Mouse (Mus musculus) frontal cortex, adult (tissue): Measurements from ENCODE around the gene Tmprss11f.
"Not testable (repeated sequence)": the region's sequence is repeated elsewhere in the genome, so short reads cannot be mapped to it uniquely, and the experiment has no call there.

Experiments used
- ATAC-seq: cut with Nextera tagmentation; 2 replicates; pipeline ENCODE4 v1.9.2; 2017; ENCODE audit warnings: mild to moderate bottlenecking, moderate library complexity, mixed read lengths; ENCODE audit not compliant: low TSS enrichment

Gene Tmprss11f

GRCm38 (mm10) chr5:86632324-86632723 is at the start of gene Tmprss11f:
TSS of gene Tmprss11f (minus strand) at chr5:86632424.
- no peak for ATAC-seq

GRCm38 (mm10) chr5:86676262-86676661 is 44.0 kb upstream of the Tmprss11f start, which contains the start of gene Tmprss11b:
TSS of gene Tmprss11b (minus strand) at chr5:86676362.
- ATAC-seq = no peak

GRCm38 (mm10) chr5:86649185-86649584 is 17.0 kb upstream of the Tmprss11f start:
- ATAC-seq = peak; percentile 73; the same call in 1 of the 2 replicates

- no peak for ATAC-seq
Observed at GRCm38 (mm10) chr5:86640795-86641194, 8.6 kb upstream of the Tmprss11f start.

GRCm38 (mm10) chr5:86630700-86631099 is 1.5 kb downstream of the Tmprss11f start:
- no peak for ATAC-seq

- ATAC-seq = no peak
Observed at GRCm38 (mm10) chr5:86621778-86622177, 10.4 kb downstream of the Tmprss11f start.

GRCm38 (mm10) chr5:86585896-86586295 is 46.3 kb downstream of the Tmprss11f start:
- ATAC-seq = no peak

- ATAC-seq = no peak
Observed at GRCm38 (mm10) chr5:86582618-86583017, 49.6 kb downstream of the Tmprss11f start.

- no peak for ATAC-seq
Observed at GRCm38 (mm10) chr5:86581998-86582397, 50.2 kb downstream of the Tmprss11f start.

- ATAC-seq = not testable (repeated sequence)
Observed at GRCm38 (mm10) chr5:86578761-86579160, 53.5 kb downstream of the Tmprss11f start.

- no peak for ATAC-seq
Observed at GRCm38 (mm10) chr5:86546693-86547092, 85.5 kb downstream of the Tmprss11f start.

- no peak for ATAC-seq
Observed at GRCm38 (mm10) chr5:86540601-86541000, 91.6 kb downstream of the Tmprss11f start.

GRCm38 (mm10) chr5:86528725-86529124 is 103.5 kb downstream of the Tmprss11f start:
- ATAC-seq = no peak

- no peak for ATAC-seq
Observed at GRCm38 (mm10) chr5:86518500-86518899, 113.7 kb downstream of the Tmprss11f start, which contains the start of gene Tmprss11g. TSS of gene Tmprss11g (minus strand) at chr5:86518600.

- ATAC-seq = no peak
Observed at GRCm38 (mm10) chr5:86511538-86511937, 120.7 kb downstream of the Tmprss11f start.

GRCm38 (mm10) chr5:86493453-86493852 is 138.8 kb downstream of the Tmprss11f start:
- ATAC-seq = no peak

- no peak for ATAC-seq
Observed at GRCm38 (mm10) chr5:86482562-86482961, 149.7 kb downstream of the Tmprss11f start.

- ATAC-seq = no peak
Observed at GRCm38 (mm10) chr5:86482031-86482430, 150.2 kb downstream of the Tmprss11f start.

- ATAC-seq = no peak
Observed at GRCm38 (mm10) chr5:86473859-86474258, 158.4 kb downstream of the Tmprss11f start.
